Mouse (Mus musculus): ENCODE measurements around the gene Pde4a.

The Pde4a gene

DNA sequence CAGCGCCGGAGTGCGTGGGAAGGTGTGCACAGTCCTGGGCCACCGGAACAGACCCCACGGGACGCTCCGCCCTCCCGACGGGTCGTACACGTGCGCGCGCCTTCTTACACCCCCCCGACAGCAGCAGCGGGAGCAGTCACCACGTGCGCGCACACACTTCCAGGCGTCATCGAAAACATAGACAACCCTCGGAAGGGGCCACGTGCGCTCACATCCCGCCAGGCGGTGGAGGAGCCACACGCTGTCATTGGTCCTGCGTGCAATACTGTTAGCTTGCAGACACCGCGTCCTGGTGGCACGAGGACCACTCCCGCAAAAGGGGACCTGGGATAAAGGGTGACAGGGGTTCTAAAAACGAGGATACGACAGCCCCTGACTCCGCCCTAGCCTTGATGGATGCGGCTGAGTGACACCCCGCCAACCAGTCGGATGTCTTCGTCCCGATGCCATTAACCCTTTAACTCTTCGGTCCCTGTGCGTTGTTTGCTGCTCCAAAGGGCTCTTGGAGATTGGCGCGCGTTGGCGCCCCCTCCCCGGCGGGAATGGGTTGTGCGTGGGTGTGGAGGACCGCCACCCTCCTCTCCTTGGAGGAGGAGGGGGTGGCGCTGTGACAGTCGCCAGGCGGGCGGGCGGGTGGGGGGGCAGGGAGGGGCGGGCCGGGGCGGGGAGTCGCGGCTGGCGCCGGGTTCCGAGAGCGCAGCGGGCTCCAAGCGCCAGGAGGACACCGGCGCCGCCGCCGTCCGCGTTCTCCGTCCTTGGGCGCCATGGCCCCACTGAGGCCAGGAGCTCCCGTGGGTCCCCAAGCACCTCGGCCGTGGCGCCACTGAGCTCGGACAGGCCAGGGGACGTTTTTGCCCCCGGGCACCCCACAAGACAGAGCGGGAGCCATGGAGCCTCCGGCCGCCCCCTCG is at the start of gene Pde4a:
TSS of gene Pde4a (plus strand) at position 674 of the 911 bp plus-strand sequence.
- DNase-seq, result peak; percentile 37 to 73

GRCm38 (mm10) chr9:21117073-21117472 is 48.4 kb upstream of the Pde4a start:
- DNase-seq, result no peak

- peak in 1 of 2 experiments; percentile 61 for DNase-seq
Observed at GRCm38 (mm10) chr9:21121483-21121882, 44.0 kb upstream of the Pde4a start.

GRCm38 (mm10) chr9:21124837-21125236 is 40.7 kb upstream of the Pde4a start:
- no peak for DNase-seq

DNA sequence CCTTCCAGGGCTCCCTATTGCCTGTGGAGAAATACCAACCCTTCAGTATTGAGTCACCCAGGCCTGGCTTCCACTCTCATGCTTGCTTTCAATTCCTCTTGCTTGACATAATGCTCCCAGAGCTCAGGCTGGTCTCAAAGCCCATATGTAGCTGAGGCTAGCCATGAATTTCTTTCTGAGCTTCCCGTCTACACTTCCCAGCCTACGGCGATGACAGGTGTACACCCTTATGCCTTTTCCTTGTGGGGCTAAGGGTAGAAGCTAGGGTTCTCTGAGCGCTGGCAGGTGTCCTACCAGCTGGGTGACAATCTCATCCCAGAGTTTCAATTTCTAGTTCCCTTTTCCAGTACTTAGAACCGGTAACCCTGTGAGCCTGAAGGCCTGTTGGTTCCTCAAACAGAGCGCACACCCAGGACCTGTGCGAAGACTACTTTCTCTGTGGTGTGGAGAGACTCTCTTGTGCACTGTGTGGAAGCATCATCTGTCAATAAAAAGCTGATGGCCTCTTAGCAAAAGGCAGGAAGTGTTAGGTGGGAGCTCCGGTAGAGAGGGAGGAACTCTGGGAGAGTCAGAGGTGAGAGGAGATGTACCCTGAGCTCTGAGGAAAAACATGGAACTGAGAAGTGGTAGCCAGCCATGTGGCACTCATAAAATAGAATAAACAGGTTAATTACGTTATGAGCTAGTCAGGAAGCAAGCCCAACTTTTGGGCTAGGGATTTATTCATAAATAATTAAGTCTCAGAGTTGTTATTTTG is 39.8 kb upstream of the Pde4a start:
- DNase-seq, result no peak

DNA sequence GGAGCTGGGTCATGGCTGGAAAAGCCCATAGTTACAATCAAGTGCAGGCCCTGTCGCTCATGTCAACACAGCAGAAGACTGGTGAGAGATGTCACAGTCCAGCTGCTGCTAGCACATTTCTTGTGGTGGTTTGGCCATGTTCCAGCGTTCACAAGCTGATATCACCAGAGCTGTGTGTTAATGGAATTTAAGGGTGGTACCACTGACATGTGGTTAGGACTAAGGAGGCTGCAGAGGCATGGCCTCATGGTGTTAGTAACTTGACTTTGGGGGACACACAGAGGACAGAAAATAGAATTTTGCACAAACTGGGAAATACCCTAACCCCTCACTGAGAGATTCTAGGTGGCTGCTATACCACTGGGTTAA is 39.3 kb upstream of the Pde4a start:
- no peak for DNase-seq

DNA sequence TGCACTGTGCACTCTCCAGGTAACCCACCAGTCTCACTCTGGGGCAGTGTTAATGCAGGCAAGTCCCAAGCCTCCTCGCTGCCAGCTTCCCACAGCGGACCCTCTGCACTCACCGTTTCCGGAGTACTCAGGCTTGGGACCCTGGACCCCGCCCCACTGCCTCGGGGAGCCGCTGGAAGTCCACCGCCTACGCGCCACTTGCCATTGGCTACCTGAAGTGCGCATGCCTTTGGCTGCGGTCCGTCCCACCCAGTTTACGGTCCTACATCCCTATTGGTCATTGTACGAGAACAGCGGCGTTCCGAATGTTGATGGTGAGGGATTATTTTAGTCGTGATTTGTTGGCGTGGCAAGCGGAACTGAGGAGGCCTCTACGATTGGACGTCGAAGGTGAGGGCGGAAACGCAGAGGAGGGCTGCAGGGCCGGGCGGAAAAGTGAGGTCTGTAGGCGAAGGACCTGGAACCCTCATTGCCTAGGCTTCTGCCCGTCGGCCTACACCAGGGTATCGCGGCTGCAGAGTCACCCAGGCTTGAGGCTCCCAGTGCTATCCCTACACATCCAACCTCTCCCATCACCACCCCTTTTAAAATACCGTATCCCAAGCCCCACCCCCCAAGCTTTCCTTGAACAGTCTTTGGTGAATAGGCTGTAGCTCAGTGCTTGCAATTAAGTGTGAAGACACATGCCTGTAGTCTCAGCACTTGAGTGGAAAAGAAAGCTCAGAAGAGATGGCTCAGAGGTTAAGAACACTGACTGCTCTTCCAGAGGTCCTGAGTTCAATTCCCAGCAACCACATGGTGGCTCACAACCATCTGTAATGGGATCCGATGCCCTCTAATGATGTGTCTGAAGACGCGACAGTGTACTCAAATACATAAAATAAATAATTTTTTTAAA is 34.2 kb upstream of the Pde4a start, which contains the start of gene Tyk2:
TSS of gene Tyk2 (minus strand) at position 185 of the 898 bp plus-strand sequence.
- DNase-seq, result peak; percentile 94 to 97

GRCm38 (mm10) chr9:21132102-21132775 is 33.3 kb upstream of the Pde4a start:
- peak in 1 of 2 experiments; percentile 54 for DNase-seq

- DNase-seq, result no peak
Observed at GRCm38 (mm10) chr9:21133064-21133707, 32.3 kb upstream of the Pde4a start.

DNA sequence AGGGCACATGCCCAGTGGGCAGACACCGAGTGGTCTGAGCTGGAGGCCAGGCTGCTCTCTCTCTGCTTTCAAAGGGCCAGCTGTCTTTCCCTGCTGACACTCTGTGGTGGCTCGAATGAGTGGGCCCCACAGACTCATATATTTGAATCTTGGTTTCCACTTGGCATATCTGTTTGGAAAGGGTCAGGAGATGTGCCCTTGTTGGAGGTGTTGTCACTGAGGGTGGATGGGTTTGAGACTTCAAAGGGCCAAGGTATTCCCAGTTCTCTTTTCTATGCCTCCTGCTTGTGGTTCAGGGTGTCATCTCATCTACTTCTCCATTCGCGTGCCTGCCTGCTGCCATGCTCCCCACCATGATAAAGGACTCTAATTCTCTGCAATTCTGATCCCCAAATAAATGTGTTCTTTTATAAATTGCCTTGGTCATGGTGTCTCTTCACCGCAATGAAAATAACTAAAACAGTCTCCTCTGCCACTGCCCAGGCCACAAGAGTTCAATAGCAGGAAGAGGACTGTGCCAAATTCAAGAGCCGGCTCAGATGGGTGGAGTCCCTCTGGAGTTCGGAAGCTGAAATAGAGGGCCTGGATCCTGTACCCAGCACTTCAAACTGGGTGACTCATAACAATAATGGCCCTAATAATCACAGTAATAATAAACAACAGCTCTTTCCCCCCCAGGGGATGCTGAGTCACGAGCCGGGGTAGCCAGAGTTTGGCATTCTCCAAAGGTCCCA is 30.8 kb upstream of the Pde4a start:
- DNase-seq, result peak; percentile 30 to 69

GRCm38 (mm10) chr9:21135329-21135890 is 30.1 kb upstream of the Pde4a start:
- DNase-seq, result no peak

GRCm38 (mm10) chr9:21135941-21136381 is 29.6 kb upstream of the Pde4a start:
- DNase-seq, result no peak

DNA sequence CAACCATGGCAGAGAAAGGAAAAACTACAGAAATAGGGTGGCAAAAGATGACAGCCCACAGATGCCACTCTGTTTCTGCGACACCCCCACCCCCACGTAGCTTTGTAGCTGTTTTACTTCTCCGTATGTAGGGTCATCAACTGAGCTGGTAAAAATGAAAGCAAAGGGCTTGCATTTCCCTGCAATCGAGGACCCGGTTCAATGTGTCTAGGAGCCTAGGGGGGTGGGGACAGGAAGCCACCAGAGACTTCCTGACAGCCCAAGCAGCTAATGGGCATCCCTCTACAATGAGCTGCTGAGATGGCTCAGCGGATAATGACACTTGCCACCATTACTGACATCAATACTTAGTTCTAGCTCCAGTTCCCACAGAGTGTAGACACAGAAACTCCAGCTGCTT is 29.1 kb upstream of the Pde4a start:
- peak in 1 of 2 experiments; percentile 66 for DNase-seq

DNA sequence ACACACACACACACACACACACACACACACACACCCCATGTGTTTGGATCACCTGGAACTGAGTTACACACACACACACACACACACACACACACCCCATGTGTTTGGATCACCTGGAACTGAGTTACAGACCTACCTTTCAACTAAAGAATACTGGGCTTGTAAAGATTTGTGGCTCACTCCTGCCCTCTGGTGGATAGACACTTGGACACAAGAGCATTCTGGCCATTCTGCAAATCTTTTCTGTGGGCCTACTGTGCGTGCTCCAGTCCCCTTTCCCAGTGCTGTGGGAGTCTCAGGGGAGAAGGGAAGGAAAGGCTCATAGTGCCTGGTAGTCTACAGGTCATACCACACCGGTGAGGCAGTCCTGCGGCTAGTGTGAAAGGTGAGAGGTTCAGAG is 28.3 kb upstream of the Pde4a start:
- peak; percentile 63 to 83 for DNase-seq

- no peak for DNase-seq
Observed at GRCm38 (mm10) chr9:21138386-21138785, 27.1 kb upstream of the Pde4a start.

GRCm38 (mm10) chr9:21141922-21142321 is 23.6 kb upstream of the Pde4a start:
- no peak for DNase-seq

DNA sequence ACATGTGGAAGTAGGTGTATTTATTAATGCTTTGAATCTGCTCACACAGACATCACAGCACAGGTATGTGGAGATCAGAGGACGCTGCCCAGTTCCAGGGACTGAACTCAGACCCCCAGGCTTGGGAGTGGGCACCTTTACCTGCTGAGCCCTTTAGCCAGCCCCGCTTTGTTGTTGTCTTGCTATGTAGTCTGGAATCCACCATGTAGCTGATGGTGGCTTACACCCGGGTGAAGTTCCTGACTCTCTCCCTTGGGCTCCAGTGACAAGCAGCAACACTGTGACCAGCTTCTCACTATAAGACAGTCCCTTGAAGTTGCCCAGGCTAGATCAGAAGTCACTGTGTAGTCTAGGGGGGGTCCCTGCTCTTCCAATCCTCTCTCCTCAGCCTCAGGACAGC is 21.2 kb upstream of the Pde4a start:
- DNase-seq, result no peak

DNA sequence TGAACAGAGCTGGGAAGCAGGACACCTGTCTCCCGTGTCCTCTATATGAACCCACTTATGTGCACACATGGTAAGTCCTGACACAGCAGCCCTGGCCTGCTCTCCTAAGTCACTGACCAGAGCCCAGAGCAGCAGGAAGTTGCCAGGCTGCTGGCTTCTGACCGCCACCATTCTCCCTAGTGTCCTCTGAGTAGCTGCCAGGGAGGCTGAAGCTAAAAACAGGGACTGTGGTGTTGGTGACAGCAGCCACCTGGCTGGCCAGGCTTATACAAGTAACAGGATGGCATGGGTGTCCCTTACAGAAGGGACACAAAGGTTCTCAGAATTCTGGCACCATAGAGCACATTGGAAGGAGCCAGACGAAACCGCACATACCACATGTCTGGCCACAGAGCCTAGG is 20.1 kb upstream of the Pde4a start:
- no peak for DNase-seq

DNA sequence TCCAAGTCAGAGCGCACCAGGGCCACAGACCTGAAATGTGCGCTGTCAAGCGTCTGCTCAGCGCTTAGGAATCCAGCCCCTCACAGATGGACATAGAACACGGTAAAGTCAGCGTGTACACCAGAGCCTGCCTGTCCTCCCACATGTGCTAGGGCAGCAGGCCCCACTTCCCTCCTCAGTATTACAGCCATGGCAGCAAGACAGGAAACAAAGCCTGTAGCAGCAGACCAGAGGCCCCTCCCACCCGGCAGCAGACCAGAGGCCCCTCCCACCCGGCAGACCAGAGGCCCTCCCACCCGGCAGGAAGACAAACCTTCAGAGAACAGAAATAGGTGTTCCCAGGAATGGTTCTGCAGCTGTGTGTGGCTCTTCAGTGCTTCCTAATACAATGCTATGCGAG is 18.8 kb upstream of the Pde4a start:
- DNase-seq, result peak; percentile 56 to 61

DNA sequence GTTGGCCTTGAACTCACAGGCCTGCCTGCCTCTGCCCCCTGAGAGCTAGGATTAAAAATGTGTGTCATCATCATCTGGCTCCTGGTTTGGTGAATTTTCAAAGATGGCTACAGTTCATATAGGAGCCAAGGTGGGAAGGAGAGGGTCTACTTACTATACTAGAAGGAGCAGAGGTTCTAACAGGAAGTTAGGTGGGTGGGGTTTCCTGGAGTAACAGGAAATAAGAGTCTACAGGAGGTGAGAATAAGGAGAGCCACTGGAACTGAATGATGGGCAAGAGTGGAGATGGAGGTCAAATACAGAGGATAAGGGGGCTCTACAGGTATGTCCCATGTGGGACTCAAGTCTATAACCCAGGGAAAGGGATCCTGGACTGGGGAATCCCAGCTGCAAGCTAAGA is 17.1 kb upstream of the Pde4a start:
- DNase-seq, result no peak

Measured in kidney, postnatal 25 days (tissue).